Mouse (Mus musculus) ES-Bruce4 (cell line): ENCODE measurements around the gene Shoc2. TPM values are rescaled to one million over a fixed set of nuclear protein-coding genes. Genes with fewer than 3 reads are reported as not detected.

ENCODE experiments used
- H3K27ac ChIP-seq: 2 replicates; pipeline ENCODE4 v1.5.1; 2012; ENCODE audit warnings: low read length, inconsistent platforms; ENCODE audit not compliant: insufficient read depth
- H3K27me3 ChIP-seq: 2 replicates; pipeline ENCODE4 v1.6.1; 2012; ENCODE audit warnings: mild to moderate bottlenecking, low read length, inconsistent platforms; ENCODE audit not compliant: control insufficient read depth, poor library complexity, insufficient read depth, severe bottlenecking
- H3K36me3 ChIP-seq: 2 replicates; pipeline ENCODE4 v1.6.1; 2012; ENCODE audit warnings: inconsistent platforms, mild to moderate bottlenecking, low read length, moderate library complexity; ENCODE audit not compliant: control insufficient read depth, poor library complexity, insufficient read depth, severe bottlenecking
- H3K4me1 ChIP-seq: one replicate; pipeline ENCODE4 v1.8.1; 2011; ENCODE audit warnings: low read length; ENCODE audit not compliant: control insufficient read depth, insufficient read depth
- H3K4me3 ChIP-seq: 2 replicates; pipeline ENCODE4 v1.5.1; 2011; ENCODE audit warnings: low read depth, mild to moderate bottlenecking, low read length
- H3K9ac ChIP-seq: 2 replicates; pipeline ENCODE4 v1.6.1; 2012; ENCODE audit warnings: low read depth, mild to moderate bottlenecking, inconsistent platforms; ENCODE audit not compliant: poor library complexity, severe bottlenecking
- H3K9me3 ChIP-seq: replicated peaks from 2 replicates; pipeline ENCODE4 v1.6.1; 2012; ENCODE audit warnings: mild to moderate bottlenecking, low read length, inconsistent platforms; ENCODE audit not compliant: control insufficient read depth, poor library complexity, insufficient read depth, severe bottlenecking
- CTCF ChIP-seq: IDR thresholded peaks from one replicate; pipeline ENCODE4 v1.8.1; 2011; ENCODE audit warnings: low read depth, low read length
- EP300 ChIP-seq: IDR thresholded peaks from 2 replicates; pipeline ENCODE4 v1.6.1; 2011; ENCODE audit warnings: low read depth, low read length; ENCODE audit not compliant: insufficient read depth
- POLR2A ChIP-seq: IDR thresholded peaks from one replicate; pipeline ENCODE4 v1.8.1; 2011; ENCODE audit warnings: low read length; ENCODE audit not compliant: insufficient read depth
- polyA plus RNA-seq: library from polyadenylated mRNA; stranded (reverse); fragments of >200 nt; gene quantifications from 2 replicates; pipeline ENCODE4 v1.2.4, GENCODE M21; 2011; ENCODE audit warnings: low read depth; ENCODE audit not compliant: missing spikeins, insufficient read depth, insufficient read length

Gene Shoc2
- polyA plus RNA-seq, 1 experiment: 70.4 TPM

- no peak overlapping the region for H3K9ac ChIP-seq
- H3K4me3 ChIP-seq: no peak overlapping the region
- H3K9me3 ChIP-seq: peaks cover 4% of the 10 kb centered on the region; the same call in 1 of the 2 replicates
- H3K36me3 ChIP-seq: peaks cover 3% of the 10 kb centered on the region; the same call in 1 of the 2 replicates
- no peaks in the 10 kb centered on the region for H3K4me1 ChIP-seq
- no peak for TF ChIP-seq POLR2A
- no peak for TF ChIP-seq EP300
- TF ChIP-seq CTCF: no peak
- no peak overlapping the region for H3K27ac ChIP-seq
- no peaks in the 10 kb centered on the region for H3K27me3 ChIP-seq
Measured at GRCm38 (mm10) chr19:53926705-53927104, 17.4 kb upstream of the Shoc2 start.

- Histone ChIP-seq H3K27me3 (no peaks in the 10 kb centered on the region), H3K9ac (no peak overlapping the region), H3K4me3 (no peak overlapping the region), H3K9me3 (peaks cover 4% of the 10 kb centered on the region; the same call in 1 of the 2 replicates), H3K36me3 (peaks cover 3% of the 10 kb centered on the region; the same call in 1 of the 2 replicates), H3K4me1 (no peaks in the 10 kb centered on the region), H3K27ac (no peak overlapping the region)
- TF ChIP-seq CTCF (no peak), EP300 (no peak), POLR2A (no peak)
Measured at GRCm38 (mm10) chr19:53929218-53929617, 14.9 kb upstream of the Shoc2 start.

GRCm38 (mm10) chr19:53933050-53933449 lies 11.1 kb upstream of the Shoc2 start:
- peaks cover 3% of the 10 kb centered on the region; the same call in 1 of the 2 replicates for H3K36me3 ChIP-seq
- TF ChIP-seq POLR2A (no peak), CTCF (no peak), EP300 (no peak)

GRCm38 (mm10) chr19:53934046-53934445 lies 10.1 kb upstream of the Shoc2 start:
- Histone ChIP-seq H3K4me3 (no peak overlapping the region), H3K4me1 (no peaks in the 10 kb centered on the region), H3K36me3 (peaks cover 3% of the 10 kb centered on the region; the same call in 1 of the 2 replicates), H3K9ac (no peak overlapping the region), H3K9me3 (no peaks in the 10 kb centered on the region), H3K27me3 (no peaks in the 10 kb centered on the region), H3K27ac (no peak overlapping the region)
- TF ChIP-seq POLR2A (no peak), EP300 (no peak), CTCF (no peak)

More at GRCm38 (mm10) chr19:53933050-53933449, 11.1 kb upstream of the Shoc2 start:
- Histone ChIP-seq H3K4me3 (no peak overlapping the region), H3K27ac (no peak overlapping the region), H3K9ac (no peak overlapping the region), H3K9me3 (no peaks in the 10 kb centered on the region), H3K4me1 (no peaks in the 10 kb centered on the region), H3K27me3 (no peaks in the 10 kb centered on the region)

GRCm38 (mm10) chr19:53939467-53939866 lies 4.6 kb upstream of the Shoc2 start:
- no peak for TF ChIP-seq CTCF
- no peak for TF ChIP-seq POLR2A
- no peak for TF ChIP-seq EP300
- H3K27me3 ChIP-seq: no peaks in the 10 kb centered on the region

GRCm38 (mm10) chr19:53941139-53941538 lies 3.0 kb upstream of the Shoc2 start:
- Histone ChIP-seq H3K9me3 (no peaks in the 10 kb centered on the region), H3K27me3 (no peaks in the 10 kb centered on the region), H3K36me3 (no peaks in the 10 kb centered on the region), H3K4me1 (no peaks in the 10 kb centered on the region), H3K4me3 (no peak overlapping the region), H3K9ac (no peak overlapping the region), H3K27ac (no peak overlapping the region)
- TF ChIP-seq CTCF: no peak
- TF ChIP-seq EP300: no peak

More at GRCm38 (mm10) chr19:53939467-53939866, 4.6 kb upstream of the Shoc2 start:
- Histone ChIP-seq H3K4me3 (no peak overlapping the region), H3K9me3 (no peaks in the 10 kb centered on the region), H3K36me3 (no peaks in the 10 kb centered on the region), H3K4me1 (no peaks in the 10 kb centered on the region), H3K9ac (no peak overlapping the region), H3K27ac (no peak overlapping the region)

GRCm38 (mm10) chr19:53942342-53942741 lies 1.8 kb upstream of the Shoc2 start:
- Histone ChIP-seq H3K9ac (no peak overlapping the region), H3K27ac (no peak overlapping the region), H3K27me3 (no peaks in the 10 kb centered on the region), H3K9me3 (no peaks in the 10 kb centered on the region), H3K36me3 (no peaks in the 10 kb centered on the region), H3K4me3 (no peak overlapping the region), H3K4me1 (no peaks in the 10 kb centered on the region)
- TF ChIP-seq EP300: no peak
- no peak for TF ChIP-seq CTCF
- TF ChIP-seq POLR2A: no peak
